Mouse (Mus musculus): ENCODE measurements around the gene Cry1.

- TF ChIP-seq CTCF (IDR thresholded peaks at IDR 0.05; ENCODE audit: control insufficient read depth, insufficient read depth, low read length) = no peak
- no peak for TF ChIP-seq POLR2A (IDR thresholded peaks at IDR 0.05; ENCODE audit: borderline replicate concordance, control insufficient read depth, low read depth, low read length)
Measured at GRCm38 (mm10) chr10:85193321-85193720, 8.5 kb upstream of the Cry1 start.

Measured in bone marrow, adult 2 months (tissue).